Mouse (Mus musculus) liver, adult 2 months (tissue): ENCODE data around the gene Fbxl21.

Source experiments
- CTCF ChIP-seq: fragments of 200-500 bp; IDR thresholded peaks from 2 replicates; pipeline ENCODE4 v1.5.1; 2011; ENCODE audit warnings: low read depth, low read length, control low read depth
- POLR2A ChIP-seq: fragments of 200-500 bp; IDR thresholded peaks from 2 replicates; pipeline ENCODE4 v1.6.1; 2011; ENCODE audit warnings: low read length, control low read depth; ENCODE audit not compliant: insufficient read depth; ENCODE audit errors: extremely low read depth

DNA sequence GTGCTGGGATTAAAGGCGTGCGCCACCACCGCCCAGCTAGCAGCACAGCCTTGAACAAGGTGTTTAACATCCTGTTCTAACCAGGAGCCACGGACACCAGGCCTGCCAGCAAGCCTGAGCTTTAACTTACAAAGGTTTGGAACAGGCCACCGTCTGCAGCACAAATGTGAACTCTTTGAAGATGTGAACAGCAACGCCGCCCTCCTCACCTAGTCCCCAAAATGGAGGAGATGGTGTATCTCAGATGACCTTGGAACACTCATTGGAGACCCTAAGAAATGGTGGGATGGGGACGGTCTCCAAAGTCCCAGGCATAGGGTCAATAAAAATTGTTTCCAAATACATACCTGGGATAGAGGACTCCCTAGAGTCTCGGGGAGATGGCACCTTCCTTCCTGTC is 49.6 kb upstream of the Fbxl21 start:
- TF ChIP-seq CTCF: no peak
- no peak for TF ChIP-seq POLR2A
